ENCODE assay signal across 20 mouse cellular contexts in the genomic region with DNA sequence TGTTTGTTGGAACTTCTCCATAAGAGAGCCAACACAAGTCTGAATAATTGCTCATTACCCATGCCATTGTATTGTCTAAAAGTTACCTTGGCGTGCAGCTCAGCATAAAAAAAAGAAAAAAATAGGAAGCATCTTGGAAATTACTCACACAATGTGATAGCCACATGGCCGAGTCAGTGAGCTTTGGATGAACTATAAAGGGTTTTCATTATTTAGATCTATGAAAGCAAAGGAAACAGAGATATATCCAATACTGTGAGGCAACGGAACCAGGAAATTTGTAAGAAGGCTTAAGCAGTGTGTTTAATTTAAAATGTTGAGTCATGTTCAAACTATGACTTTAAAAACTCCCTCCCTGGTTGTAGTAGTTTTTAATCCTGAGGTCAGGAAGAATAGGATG.
DNase-seq lines count a peak whose midpoint lies in the region; ATAC-seq and TF ChIP-seq lines count a peak whose summit lies in the region.
"Had no signal": no experiment of that assay in that cellular context is flagged by ENCODE, and none has a peak within 500 bp of the region (broad histone marks: within the 10 kb centered on the region; RNA-seq: fewer than 3 reads in every experiment).

No protein-coding gene starts in this region.

- 0 out of 2 replicates have a peak, but pooled peaks have one; percentile 39 for ATAC-seq in heart, postnatal 0 days (ENCODE audit: insufficient read depth, low read depth)
- ATAC-seq in heart, embryonic 11.5 days (replicated peaks; ENCODE audit: insufficient number of reproducible peaks, low FRiP score, low TSS enrichment): no peak
- ATAC-seq in lung, postnatal 0 days: peak; percentile 53; the same call in 1 of the 2 replicates
- ATAC-seq: forebrain, embryonic 16.5 days had no signal

- no peak overlapping the region for H3K9ac ChIP-seq in heart, postnatal 0 days (replicated peaks; ENCODE audit: low read depth, low read length)
- no peak overlapping the region for H3K9ac ChIP-seq in heart, embryonic 11.5 days (ENCODE audit: low read depth, low read length)
- no peak overlapping the region for H3K9ac ChIP-seq in lung, postnatal 0 days (replicated peaks; ENCODE audit: low read depth)
- H3K9ac ChIP-seq: embryonic facial prominence, embryonic 13.5 days; forebrain, embryonic 12.5 days; heart, embryonic 12.5 days; hindbrain, embryonic 12.5 days had no signal

- 63% methylated on average over 3 of the region's 3 CpGs for WGBS in heart, postnatal 0 days
- 77% methylated on average over 3 of the region's 3 CpGs for WGBS in heart, embryonic 11.5 days (ENCODE audit: insufficient replicate concordance)
- WGBS in lung, postnatal 0 days: 56% methylated on average over 3 of the region's 3 CpGs

- no peaks in the 10 kb centered on the region for H3K9me3 ChIP-seq in heart, postnatal 0 days (replicated peaks; ENCODE audit: control insufficient read depth, low read length)
- no peaks in the 10 kb centered on the region for H3K9me3 ChIP-seq in heart, embryonic 11.5 days (replicated peaks; ENCODE audit: control insufficient read depth, low read length)
- H3K9me3 ChIP-seq in lung, postnatal 0 days (ENCODE audit: low read length): no peaks in the 10 kb centered on the region
- H3K9me3 ChIP-seq: embryonic facial prominence, embryonic 13.5 days; forebrain, embryonic 12.5 days; heart, embryonic 12.5 days; hindbrain, embryonic 12.5 days had no signal

- TF ChIP-seq EP300 in heart, postnatal 0 days (IDR thresholded peaks at IDR 0.05; ENCODE audit: low read depth): no peak
- TF ChIP-seq EP300 in lung, postnatal 0 days (IDR thresholded peaks at IDR 0.05): peak; percentile 68

- no peak overlapping the region for H3K27ac ChIP-seq in heart, postnatal 0 days (ENCODE audit: low read depth)
- H3K27ac ChIP-seq in heart, embryonic 11.5 days (ENCODE audit: low read depth, low read length): no peak overlapping the region
- H3K27ac ChIP-seq in lung, postnatal 0 days (ENCODE audit: low read length): no peak overlapping the region
- H3K27ac ChIP-seq: embryonic facial prominence, embryonic 13.5 days; forebrain, embryonic 12.5 days; hindbrain, embryonic 12.5 days had no signal

- no peak overlapping the region for H3K4me2 ChIP-seq in heart, postnatal 0 days (ENCODE audit: low read depth, low read length)
- no peak overlapping the region for H3K4me2 ChIP-seq in heart, embryonic 11.5 days
- H3K4me2 ChIP-seq in lung, postnatal 0 days (replicated peaks; ENCODE audit: low read depth, low read length): no peak overlapping the region
- H3K4me2 ChIP-seq: embryonic facial prominence, embryonic 13.5 days; forebrain, embryonic 12.5 days; heart, embryonic 12.5 days; hindbrain, embryonic 12.5 days had no signal

- no peaks in the 10 kb centered on the region for H3K36me3 ChIP-seq in heart, postnatal 0 days (replicated peaks; ENCODE audit: control insufficient read depth, insufficient read depth, low read length)
- H3K36me3 ChIP-seq in heart, embryonic 11.5 days (ENCODE audit: control insufficient read depth, insufficient read depth, low read length): no peaks in the 10 kb centered on the region
- no peaks in the 10 kb centered on the region for H3K36me3 ChIP-seq in lung, postnatal 0 days (ENCODE audit: insufficient read depth, low read length)
- H3K36me3 ChIP-seq: embryonic facial prominence, embryonic 13.5 days; forebrain, embryonic 12.5 days; heart, embryonic 12.5 days; hindbrain, embryonic 12.5 days had no signal

- H3K4me3 ChIP-seq in heart, postnatal 0 days (ENCODE audit: low read depth, low read length): no peak overlapping the region
- no peak overlapping the region for H3K4me3 ChIP-seq in heart, embryonic 11.5 days (ENCODE audit: low read depth, low read length)
- H3K4me3 ChIP-seq in lung, postnatal 0 days (ENCODE audit: low read depth, low read length): no peak overlapping the region
- H3K4me3 ChIP-seq: embryonic facial prominence, embryonic 13.5 days; forebrain, embryonic 12.5 days; heart, embryonic 12.5 days; hindbrain, embryonic 12.5 days had no signal

- no peaks in the 10 kb centered on the region for H3K27me3 ChIP-seq in heart, postnatal 0 days (ENCODE audit: control insufficient read depth, insufficient read depth, low read length)
- no peaks in the 10 kb centered on the region for H3K27me3 ChIP-seq in heart, embryonic 11.5 days (ENCODE audit: control insufficient read depth, insufficient read depth, low read length)
- no peaks in the 10 kb centered on the region for H3K27me3 ChIP-seq in lung, postnatal 0 days (replicated peaks; ENCODE audit: insufficient read depth, low read length)
- H3K27me3 ChIP-seq: CH12.LX; embryonic facial prominence, embryonic 13.5 days; forebrain, embryonic 12.5 days; heart, embryonic 12.5 days; hindbrain, embryonic 12.5 days had no signal

- DNase-seq in heart, postnatal 0 days (ENCODE audit: low spot score): no peak
- peak; percentile 27 for DNase-seq in kidney, postnatal 14 days
- no peak for DNase-seq in kidney, postnatal 10 days
- peak; percentile 37 for DNase-seq in lung, postnatal 0 days (ENCODE audit: low spot score)
- no peak for DNase-seq in lung, postnatal 14 days
- no peak for DNase-seq in urinary bladder, postnatal 10 days (ENCODE audit: low spot score)
- DNase-seq: adrenal gland, adult 2 months; adrenal gland, postnatal 25 days; cerebellum, adult 18-20 months; cerebellum, adult 9-11 months; cerebellum, postnatal 36 days; gastrocnemius, postnatal 10 days; heart, postnatal 4 days had no signal

- no peak for TF ChIP-seq CTCF in heart, postnatal 0 days (IDR thresholded peaks at IDR 0.05; ENCODE audit: low read depth)
- no peak for TF ChIP-seq CTCF in lung, postnatal 0 days (IDR thresholded peaks at IDR 0.05)

- H3K4me1 ChIP-seq in heart, postnatal 0 days (ENCODE audit: control insufficient read depth, insufficient read depth): no peaks in the 10 kb centered on the region
- no peaks in the 10 kb centered on the region for H3K4me1 ChIP-seq in heart, embryonic 11.5 days (ENCODE audit: control insufficient read depth, insufficient read depth, low read length)
- H3K4me1 ChIP-seq in lung, postnatal 0 days (ENCODE audit: insufficient read depth, low read depth, low read length): no peaks in the 10 kb centered on the region
- H3K4me1 ChIP-seq: embryonic facial prominence, embryonic 13.5 days; forebrain, embryonic 12.5 days; heart, embryonic 12.5 days; hindbrain, embryonic 12.5 days had no signal

Comparison
In these comparisons a context has a peak if more than half of its experiments do, and no peak if none do; other contexts are left out.
1. DNase-seq: peak in kidney, postnatal 14 days (single experiment) and lung, postnatal 0 days (single experiment); none in heart, postnatal 0 days (single experiment), kidney, postnatal 10 days (single experiment), lung, postnatal 14 days (single experiment) and urinary bladder, postnatal 10 days (single experiment).